Mouse (Mus musculus) spleen, embryonic (tissue): ENCODE measurements around the gene Rundc3b.

Experiments
- CTCF ChIA-PET: fragments of 350-600 bp; sonication (Branson Sonifier 250); formaldehyde crosslinking; loops from one replicate; lab custom pipeline; 2022; lab: Charles Lee

Gene Rundc3b

DNA sequence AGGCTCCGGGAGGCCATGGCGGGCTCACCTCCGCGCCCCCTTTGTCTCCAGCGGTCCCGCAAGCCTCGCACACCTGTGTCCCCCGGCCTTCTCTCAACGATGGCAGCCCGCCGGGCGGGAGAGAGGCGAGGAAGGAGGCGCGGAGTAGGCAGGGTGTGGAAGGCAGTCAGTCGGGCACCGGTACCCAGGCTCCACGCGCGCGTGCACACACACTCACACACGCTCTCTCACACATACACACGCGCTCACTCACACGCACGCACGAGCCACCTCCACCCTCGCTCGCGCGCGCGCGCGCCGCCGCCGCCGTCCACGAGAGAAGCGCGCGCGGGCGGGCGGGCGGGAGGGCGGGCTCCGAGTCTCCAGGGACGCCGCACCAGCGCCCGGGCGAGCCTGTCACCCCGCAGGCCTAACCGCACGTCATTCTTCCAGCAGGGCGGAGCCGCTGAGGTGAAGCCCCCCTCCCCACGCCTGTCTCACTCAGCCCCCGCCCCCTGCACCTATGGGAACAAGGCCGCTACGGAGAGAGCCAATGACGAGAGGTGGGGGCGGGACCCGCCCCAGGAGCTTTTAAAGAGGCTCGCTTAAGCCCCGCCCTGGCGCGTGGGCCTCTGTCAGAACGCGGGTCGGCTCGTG is at the start of gene Rundc3b:
Gene Rundc3b, minus strand, starts transcription at position 357 of the 636 bp plus-strand sequence.
- CTCF ChIA-PET = interaction anchor here (0.7 kb wide), 1 partner anchor 32 kb away, joined by 4 read pairs; no protein-coding TSS in a partner anchor

DNA sequence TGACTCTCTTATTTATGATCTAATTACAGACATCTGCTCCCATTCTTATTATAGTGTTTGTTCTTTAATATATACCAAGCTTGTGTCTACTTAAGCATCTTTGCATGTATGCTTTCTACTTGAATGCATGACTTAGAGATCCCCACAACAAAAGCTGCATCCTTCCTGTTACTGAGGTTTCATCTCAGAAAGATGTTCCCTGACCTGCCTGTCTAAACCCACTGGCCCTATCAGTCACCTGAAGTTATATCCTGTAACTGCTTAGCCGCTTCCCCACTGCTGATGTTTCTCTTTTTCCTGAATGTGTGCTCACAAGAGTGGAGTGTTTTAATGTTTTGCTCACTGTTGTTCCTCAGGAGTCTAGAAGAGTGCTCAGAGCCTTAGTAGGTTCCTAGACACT is 46.9 kb upstream of the Rundc3b start:
- CTCF ChIA-PET = no interaction called here

DNA sequence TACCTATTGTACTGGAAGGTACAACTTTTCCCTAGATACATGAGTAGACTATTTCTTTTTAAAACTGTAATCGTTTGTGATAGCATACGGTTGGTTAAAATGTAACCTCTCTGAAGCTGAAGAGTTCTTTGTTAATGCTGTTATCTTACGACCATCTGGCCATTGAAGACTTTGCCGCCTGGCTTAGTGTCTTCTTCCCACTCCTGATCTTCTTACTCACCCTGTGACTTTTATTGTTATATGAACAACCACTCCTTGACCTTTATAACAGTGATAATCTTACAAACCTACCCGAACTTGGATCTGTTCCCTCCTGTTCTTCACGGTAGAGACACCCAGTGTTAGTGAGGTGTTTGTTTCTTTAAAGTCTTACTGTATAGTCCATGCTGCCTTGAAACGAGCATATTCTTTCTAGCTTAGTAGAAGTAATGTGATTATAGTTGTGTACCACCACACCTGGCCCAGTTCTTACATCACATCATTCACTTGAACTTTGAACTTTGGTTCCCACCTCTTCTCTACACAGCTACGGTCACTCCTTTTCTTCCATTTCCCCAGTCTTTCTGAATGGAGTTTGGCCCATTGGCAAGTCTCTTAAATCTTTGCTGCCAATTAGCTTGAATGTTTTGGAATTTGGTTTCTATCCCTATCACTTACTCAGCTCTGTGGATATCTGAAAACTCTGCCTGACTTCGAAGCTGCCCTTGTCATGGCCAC is 45.2 kb upstream of the Rundc3b start:
- CTCF ChIA-PET = no interaction called here

DNA sequence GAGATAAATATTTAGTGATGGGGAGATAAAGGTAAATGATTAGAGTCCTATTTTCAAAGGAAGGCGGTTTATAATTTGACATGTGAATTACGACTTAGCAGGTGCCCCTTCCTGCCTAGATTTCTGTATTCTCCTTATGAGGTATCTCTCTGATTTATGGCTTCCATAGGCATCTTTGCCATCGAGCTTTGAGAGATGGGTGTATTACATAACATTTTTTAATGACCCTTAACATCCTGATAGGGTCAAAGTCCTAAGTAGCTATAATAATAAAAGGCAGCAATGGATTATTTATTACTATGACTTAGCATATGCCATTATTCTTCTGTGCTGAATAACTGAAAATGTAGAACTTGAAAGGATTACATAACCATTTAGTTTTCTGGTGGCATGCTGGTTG is 41.9 kb upstream of the Rundc3b start:
- CTCF ChIA-PET = no interaction called here

DNA sequence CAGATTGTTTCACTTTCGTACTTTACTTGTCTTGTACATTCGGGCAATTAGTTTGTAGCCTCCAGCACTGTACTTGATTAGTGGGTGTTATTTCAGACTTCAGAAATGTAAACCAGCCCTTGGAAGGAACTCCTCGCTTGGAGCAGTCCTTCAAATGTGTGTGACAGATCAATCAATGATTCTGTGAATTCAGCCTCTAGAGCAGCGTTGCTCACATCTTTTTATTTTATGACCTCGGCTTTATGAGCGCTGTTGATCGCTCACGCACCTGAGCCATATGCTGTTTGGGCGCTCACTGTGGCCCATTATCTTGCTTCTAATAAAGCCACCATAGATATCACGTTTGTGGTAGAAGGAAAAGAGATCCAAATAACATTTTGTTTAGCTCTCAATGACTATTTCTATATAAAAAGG is 38.0 kb upstream of the Rundc3b start:
- CTCF ChIA-PET = no interaction called here

DNA sequence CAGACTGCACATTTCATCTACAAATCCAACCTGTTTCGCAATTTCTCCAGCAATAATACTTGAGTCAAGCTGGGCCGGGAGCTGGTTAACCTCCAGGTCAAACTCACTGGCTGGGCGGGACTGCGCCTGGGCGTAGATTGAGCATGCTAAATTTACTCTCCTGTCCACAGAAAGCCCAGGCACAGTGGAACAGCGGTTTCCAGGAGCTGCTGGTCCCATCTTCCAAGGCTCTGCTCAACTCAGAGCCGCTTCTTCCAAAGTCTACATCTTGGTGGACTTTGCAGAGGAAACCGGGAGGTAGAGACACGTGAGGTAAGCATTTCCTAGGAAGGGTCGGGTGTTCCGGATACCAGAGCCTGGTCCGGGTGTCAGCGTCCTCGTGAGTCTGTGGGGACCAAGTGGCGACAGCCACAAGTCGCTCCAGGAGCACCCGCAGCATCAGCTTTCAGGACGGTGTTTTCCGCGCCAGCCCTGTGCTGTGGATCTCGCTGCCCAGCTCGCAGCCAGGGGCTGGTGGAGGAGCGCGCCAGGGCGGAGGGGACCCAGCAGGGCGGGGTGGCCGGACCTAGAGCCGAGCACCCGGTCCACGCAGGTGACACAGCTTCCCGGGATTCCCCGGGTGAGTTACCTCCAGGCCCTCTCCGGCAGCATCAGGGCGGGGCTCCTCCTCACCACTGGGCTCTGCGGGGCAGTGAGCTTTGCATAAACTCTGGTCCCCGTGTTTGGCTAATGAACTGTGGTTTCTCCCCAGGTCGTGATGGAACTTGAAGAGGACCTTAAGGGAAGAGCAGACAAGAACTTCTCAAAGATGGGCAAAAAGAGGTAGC is 37.4 kb upstream of the Rundc3b start, which contains the start of gene Abcb1a:
Gene Abcb1a, plus strand, starts transcription at position 167 of the 827 bp plus-strand sequence.
- CTCF ChIA-PET = interaction anchor here (0.6 to 1.1 kb wide), 2 partner anchors 11 to 147 kb away, joined by 3 to 4 read pairs; no protein-coding TSS in a partner anchor

DNA sequence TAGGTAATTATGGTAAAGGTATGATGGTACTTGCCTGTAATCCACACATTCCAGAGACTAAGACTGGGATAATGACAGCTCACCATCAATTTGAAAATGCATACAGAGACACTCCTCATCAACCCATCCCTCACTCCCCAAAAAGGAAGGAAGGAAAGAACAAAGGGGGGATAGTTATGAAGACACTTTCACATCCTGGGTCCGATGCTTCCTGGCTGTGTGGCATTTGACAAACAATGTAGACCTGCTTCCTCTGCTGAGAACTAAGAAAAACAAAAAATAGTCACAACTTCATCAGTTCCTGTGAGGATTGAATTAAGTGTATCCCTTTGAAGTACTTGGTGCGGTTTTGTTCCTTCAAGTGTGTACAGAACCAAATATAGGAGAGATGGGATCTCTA is 29.3 kb upstream of the Rundc3b start:
- CTCF ChIA-PET = interaction anchor here (0.6 kb wide), 1 partner anchor 344 kb away, joined by 3 read pairs; no protein-coding TSS in a partner anchor

DNA sequence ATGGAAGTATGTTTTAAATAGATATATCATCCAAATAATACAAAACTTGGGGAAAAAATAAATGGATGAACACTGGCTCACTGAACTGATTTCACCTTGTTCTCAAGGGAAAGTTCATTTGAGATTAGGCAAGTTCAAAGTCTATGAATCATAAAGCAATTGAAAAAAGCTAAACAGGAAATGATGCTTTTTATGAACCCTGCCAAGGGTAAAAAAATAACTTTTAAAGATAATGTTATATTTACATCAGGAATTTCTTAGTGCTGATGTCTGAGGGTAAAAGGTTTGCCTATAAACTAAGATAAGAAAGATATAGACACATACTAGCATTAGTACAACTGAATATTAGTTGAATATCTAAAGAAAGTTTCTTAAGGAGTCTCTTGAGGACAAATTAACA is 26.0 kb upstream of the Rundc3b start:
- CTCF ChIA-PET = interaction anchor here (1.3 kb wide), 1 partner anchor 11 kb away, joined by 3 read pairs; the partner anchor contains the start of gene Abcb1a

DNA sequence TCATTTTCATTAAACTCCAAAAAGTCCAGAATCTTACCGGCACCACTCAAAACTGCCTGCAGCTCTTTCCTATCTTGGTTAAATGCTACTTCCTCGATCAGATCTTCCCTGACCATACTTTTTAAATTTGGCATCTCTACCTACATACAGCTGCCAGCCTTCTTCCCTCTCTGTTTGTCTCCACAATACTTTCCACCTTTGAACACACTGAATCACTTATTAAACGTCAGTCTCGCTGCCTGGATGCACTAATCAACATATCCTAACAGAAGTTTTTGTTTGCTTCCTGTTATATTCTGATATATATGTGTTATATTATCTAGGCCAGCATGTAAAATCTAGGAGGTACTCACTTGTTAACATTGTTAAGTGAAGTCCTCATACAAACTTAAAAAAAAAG is 25.5 kb upstream of the Rundc3b start:
- CTCF ChIA-PET = interaction anchor here (0.6 to 1.3 kb wide), 2 partner anchors 12 to 33 kb away, joined by 3 read pairs; partner anchors contain the start of gene Abcb1a

DNA sequence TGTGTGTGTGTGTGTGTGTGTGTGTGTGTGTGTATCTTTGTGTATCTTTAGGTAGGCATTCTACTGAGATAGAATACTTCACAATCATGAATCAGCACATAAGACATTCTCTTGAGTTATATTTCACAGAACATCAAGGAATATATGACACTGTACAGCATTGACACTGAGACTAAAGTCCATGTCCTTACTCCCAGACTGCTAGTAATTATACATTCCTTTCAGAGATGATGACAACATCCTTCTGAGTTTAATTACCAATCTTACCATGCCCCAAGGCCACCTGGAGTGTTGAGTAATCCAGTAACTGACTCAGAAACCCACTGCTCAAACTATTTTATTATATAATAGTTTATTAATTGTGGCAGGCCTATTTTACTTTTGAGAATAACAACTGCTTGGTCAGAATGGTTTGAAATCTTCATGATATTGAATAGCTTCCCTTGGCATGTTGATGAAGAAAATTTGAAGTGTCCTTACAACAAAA is 11.8 kb upstream of the Rundc3b start:
- CTCF ChIA-PET = no interaction called here

DNA sequence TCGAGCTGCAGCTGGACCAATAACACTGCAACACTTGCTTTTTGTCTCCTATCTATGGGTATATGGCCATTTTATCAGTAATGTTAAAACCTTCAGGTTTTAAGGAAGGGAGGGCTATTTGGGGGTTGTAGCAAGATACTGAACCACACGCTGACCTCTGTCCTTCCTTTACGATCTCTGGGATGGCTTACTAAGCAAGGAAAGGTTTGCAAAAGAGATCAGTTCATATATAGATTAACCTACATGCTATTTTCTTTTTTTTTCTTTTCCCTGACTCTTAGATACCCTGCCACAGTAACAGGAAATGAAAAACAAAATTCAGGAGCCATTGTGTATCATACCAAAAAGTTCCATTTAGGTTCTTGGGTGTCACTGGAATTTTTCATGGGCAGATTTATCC is 10.1 kb upstream of the Rundc3b start:
- CTCF ChIA-PET = no interaction called here

DNA sequence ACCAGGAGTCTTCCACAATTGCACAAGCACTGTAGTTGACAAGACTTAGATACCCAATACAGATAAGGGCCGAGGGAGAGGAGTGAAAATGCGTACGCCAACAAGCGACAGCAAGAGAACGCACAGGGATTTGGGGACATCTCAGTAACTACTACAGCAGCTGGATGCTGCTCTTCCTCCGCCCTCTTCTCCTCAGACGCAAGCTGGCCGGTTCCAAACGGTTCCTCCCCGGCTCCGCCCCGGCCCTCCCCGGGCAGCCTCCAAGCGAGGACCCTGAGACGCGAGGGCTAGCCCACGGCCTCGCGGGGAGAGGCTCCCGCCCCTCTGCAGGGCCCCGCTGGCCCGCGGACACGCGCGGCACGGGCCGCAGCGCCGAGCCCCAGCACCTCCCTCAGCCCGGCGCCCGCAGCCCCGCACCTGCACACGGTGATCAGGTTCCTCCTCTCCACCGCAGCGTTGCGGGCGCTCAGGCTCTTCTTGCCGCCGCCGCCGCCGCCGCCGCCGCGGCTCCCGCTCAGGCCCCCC is 619 bp downstream of the Rundc3b start:
- CTCF ChIA-PET = no interaction called here

DNA sequence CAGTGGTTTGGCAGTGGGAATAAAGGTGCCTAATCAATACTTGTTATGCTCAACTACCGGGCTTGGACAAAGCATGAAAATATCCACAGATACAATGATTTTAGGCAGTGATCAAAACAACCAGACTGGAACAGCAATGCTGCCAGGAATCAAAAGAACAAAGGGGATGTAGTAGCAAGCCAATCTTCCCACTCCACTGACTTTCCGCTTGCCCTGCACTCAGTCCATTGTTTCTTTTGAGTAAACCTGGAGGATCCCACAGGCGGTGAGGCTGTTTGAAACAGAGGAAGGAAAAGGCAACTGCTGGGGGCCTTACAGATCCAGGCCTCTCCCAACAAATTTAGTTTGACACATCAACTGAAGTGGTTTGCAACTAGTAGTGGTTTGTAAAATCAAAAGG is 51.6 kb downstream of the Rundc3b start:
- CTCF ChIA-PET = interaction anchor here (0.6 kb wide), 1 partner anchor 337 kb away, joined by 3 read pairs; no protein-coding TSS in a partner anchor

DNA sequence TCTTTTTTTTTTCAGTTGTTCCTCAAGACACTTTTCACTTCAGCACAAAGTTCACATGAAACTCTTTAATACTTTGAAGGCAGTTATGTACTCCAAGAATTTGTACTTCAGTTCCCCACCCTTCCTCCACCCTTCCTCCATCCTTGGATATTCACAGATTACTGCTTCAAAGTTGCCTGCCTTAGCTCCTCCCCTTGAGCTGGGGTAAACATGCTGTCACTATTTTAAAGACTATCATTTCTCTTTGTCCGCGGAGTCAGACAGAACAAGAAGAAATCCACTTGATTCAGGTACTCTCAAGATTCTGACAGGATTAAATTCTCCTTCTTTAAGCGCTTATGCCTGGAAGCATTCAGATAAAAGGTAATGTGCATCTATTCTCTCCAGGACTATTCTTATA is 55.9 kb downstream of the Rundc3b start:
- CTCF ChIA-PET = no interaction called here

DNA sequence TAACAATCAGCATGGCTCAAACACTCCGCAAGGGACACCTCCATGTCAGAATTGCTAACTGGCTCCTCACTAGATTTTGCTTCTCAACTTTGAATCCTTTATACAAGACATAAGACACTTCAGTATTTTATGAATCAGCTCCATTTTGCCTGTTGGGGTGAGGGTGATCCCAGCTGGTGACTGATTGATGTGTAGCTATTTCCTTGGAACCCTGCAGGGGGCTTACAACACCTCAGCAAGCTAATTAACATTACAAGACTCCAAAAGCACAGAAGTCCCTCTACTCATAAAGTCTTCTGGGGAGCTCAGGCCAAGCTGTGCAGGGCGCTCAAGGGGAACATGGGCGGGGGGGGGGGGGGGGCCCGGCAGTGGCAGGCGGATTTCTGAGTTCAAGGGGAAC is 78.2 kb downstream of the Rundc3b start:
- CTCF ChIA-PET = no interaction called here

DNA sequence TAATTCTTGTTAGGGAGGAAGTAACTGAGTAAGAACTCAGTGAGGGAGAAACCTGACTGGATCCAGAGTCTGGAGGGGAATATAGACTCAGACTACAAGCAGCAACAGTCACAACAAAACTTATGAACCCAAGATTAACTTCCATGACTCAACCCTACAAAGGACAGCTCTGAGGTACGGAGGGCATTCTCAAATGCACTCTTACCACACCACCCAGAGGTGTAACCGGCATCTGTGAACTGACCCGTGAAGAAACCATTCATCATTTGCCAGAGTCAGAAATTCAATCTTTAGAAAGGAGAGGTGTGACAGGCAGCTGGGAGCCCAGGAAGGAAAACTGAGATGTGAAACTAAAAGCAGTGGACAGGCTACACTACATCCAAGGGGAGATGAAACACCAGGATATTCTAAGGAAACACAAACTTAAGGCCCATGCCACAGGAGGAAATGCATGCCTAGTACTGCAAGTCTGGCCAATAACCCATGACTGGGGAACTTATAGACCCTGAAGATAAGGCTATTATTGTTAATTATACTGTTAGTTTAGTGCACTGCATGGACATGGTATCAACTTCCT is 80.0 kb downstream of the Rundc3b start:
- CTCF ChIA-PET = no interaction called here

DNA sequence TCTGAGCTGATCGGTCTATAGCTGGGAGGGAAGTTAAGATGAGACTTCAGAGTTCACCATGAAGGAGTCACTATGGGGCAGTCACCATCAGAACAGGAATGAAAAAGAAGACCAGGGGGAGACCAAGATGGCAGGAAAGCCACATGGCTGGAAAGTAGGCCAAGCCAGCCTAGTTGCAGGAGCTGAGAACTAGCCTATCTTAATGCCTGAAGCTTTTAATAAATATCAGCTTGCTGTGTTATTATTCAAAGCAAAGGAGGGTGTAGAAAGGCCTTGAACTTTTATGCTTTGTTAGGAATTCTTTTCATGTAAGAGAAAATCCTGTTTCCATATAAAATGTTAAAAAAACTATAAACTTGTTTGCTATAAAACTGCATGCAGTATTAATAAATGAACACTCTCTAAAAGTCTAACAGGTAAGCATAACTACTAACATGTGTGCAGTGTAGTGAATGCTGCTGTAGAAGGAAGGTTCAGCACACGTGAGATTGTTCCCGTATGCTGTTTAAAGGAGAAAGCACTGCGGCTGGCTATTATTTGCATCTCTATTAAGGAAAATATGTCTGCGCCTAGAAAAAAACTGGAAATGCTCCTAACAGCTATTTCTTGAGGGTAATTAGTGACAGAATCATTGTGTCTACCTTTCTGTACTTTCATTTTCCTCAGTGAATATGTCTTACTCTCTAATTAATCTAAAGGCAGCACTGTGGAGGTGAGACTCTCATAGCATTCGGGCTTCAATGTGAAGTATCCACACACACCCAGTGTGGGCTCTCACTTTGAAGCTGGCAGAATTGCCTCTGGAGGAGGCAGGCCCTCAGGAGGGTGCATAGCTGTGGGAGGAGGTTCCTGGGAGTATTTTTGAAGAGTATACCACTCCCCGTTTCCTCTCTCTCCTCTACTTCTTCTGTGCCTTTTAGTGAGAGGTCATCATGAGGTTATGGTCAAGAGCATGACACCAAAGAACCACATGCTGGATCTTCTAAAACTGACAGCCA is 81.3 kb downstream of the Rundc3b start:
- CTCF ChIA-PET = no interaction called here

DNA sequence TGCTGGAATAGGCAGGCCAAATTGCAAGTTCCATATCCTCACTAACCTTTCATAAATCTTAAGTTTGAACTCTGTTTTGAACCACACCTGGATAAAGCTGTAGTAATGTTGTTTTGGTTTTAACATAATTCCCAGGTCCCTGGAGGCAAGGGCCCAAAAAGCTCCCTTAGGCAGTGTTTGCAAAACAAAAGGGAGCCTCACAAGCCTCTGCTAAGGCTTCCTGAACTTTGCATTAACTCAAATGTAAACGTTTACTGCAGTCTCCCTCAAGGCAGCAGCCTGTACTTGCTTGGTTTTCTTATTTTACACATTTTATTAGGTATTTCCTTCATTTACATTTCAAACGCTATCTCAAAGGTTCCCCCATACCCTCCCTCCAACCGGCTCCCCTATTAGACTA is 103.7 kb downstream of the Rundc3b start:
- CTCF ChIA-PET = no interaction called here

DNA sequence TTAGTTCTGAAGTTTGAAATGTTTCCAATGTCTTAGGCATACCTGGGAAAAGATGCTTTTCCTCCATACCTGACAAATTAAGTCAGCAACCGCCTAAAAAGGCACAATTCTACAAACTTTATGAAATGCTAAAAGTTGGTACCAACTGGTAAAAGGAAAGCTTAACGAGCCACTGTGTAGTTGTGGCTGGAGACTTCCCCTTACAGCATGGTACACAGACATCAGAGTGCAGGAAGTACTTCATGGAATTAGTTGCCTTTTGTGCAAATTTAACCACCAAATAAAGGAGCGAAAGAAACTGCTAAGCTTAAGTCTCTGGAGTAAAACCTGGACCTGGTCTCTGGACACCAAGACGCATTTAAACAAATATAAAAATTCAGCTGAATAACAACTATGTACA is 131.0 kb downstream of the Rundc3b start:
- CTCF ChIA-PET = interaction anchor here (0.7 kb wide), 1 partner anchor 11 kb away, joined by 3 read pairs; no protein-coding TSS in a partner anchor
